Mouse (Mus musculus): ENCODE results near the gene Zkscan1. TPM values are rescaled to one million over a fixed set of nuclear protein-coding genes. Genes with fewer than 3 reads are reported as not detected.
"Not testable (repeated sequence)": the region's sequence is repeated elsewhere in the genome, so short reads cannot be mapped to it uniquely, and the experiment has no call there.

Zkscan1 gene
- polyA plus RNA-seq, 1 experiment from 2014 or later: 31.2 TPM

DNA sequence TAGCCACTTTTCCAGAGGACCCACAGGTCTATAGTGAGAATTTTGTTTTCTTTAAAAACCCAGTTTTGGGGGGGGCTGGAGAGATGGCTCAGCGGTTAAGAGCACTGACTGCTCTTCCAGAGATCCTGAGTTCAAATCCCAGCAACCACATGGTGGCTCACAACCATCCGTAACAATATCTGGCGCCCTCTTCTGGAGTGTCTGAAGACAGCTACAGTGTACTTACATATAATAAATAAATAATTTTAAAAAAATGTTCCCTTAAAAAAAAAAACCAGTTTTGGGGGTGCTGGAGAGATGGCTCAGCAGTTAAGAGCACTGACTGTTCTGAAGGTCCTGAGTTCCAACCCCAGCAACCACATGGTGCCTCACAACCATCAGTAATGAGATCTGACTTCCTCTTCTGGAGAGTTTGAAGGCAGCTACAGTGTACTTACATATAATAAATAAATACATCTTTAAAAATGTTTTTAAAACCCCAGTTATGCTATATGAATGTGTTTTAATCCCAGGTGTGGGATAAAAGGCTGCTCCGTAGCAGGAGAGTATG lies 25.0 kb downstream of the Zkscan1 start:
- not testable (repeated sequence) for H3K9me3 ChIP-seq (ENCODE audit: control insufficient read depth, low read length); H3K36me3 ChIP-seq (ENCODE audit: control insufficient read depth, insufficient read depth); H3K4me1 ChIP-seq (replicated peaks; ENCODE audit: control insufficient read depth, insufficient read depth, low read length); H3K4me3 ChIP-seq (replicated peaks; ENCODE audit: low read length); H3K9ac ChIP-seq (replicated peaks; ENCODE audit: low read depth, low read length); H3K27me3 ChIP-seq (replicated peaks; ENCODE audit: control insufficient read depth, insufficient read depth, low read length); H3K27ac ChIP-seq (ENCODE audit: low read length); ATAC-seq; H3K4me2 ChIP-seq (ENCODE audit: low read length)
- WGBS: 63% methylated on average over 4 of the region's 4 CpGs

DNA sequence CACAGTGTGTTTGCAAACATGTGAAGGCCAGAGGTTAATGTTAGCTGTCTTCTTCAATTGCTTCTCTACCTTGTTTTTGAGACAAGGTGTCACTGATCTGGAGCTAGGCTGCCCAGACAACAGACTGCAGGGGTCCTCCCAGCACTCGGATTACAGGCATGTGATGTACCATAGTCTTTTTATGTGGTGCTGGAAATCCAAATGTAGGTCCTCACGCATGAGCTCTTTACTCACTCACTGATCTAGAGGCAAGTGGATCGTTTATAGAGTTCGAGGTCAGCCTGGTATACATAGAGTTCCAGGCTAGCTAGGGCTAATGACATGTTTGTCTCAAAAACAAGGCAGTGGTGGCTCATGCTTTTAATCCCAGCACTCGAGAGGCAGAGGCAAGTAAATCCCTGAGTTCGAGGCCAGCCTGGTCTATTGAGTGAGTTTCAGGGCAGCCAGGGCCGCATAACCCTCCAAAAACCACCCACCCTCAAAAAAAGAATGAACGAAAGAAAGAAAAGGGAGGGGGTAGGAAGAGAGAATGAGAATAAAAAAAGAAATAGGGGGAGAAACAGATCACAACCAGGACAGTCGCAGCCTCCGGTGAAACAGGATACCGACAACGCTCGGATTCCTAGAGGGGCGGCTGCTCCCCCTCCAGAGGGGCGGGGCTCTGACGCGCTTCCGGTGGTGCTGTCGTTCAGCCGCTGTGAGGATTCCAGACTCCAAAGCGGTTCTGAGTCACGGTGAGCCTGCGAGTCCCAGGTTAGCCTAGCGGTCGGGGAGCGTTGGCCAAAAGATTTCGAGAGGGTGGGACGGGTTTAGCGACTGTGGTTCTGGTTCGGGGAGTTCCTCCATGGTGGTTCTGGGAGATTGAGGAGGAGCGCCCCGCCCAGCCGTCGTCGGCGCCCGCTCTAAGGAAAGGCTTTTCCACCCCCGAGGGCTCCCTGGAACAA lies 31.6 kb downstream of the Zkscan1 start, which contains the start of gene Zscan21:
Zscan21 (plus strand) TSS at position 649 of the 944 bp plus-strand sequence.
- Histone ChIP-seq H3K4me3 (replicated peaks; ENCODE audit: low read length) (peak within 1 kb of the TSS; percentile 61), H3K27ac (ENCODE audit: low read length) (peak within 1 kb of the TSS; percentile 96), H3K9me3 (ENCODE audit: control insufficient read depth, low read length) (no peaks in the 10 kb centered on the region), H3K4me2 (ENCODE audit: low read length) (peak within 1 kb of the TSS; percentile 68), H3K9ac (replicated peaks; ENCODE audit: low read depth, low read length) (peak within 1 kb of the TSS; percentile 77), H3K36me3 (ENCODE audit: control insufficient read depth, insufficient read depth) (peaks cover 5% of the 10 kb centered on the region), H3K4me1 (replicated peaks; ENCODE audit: control insufficient read depth, insufficient read depth, low read length) (peaks cover 18% of the 10 kb centered on the region), H3K27me3 (replicated peaks; ENCODE audit: control insufficient read depth, insufficient read depth, low read length) (no peaks in the 10 kb centered on the region)
- 6% methylated on average over 38 of the region's 38 CpGs for WGBS
- ATAC-seq: peak; percentile 99

DNA sequence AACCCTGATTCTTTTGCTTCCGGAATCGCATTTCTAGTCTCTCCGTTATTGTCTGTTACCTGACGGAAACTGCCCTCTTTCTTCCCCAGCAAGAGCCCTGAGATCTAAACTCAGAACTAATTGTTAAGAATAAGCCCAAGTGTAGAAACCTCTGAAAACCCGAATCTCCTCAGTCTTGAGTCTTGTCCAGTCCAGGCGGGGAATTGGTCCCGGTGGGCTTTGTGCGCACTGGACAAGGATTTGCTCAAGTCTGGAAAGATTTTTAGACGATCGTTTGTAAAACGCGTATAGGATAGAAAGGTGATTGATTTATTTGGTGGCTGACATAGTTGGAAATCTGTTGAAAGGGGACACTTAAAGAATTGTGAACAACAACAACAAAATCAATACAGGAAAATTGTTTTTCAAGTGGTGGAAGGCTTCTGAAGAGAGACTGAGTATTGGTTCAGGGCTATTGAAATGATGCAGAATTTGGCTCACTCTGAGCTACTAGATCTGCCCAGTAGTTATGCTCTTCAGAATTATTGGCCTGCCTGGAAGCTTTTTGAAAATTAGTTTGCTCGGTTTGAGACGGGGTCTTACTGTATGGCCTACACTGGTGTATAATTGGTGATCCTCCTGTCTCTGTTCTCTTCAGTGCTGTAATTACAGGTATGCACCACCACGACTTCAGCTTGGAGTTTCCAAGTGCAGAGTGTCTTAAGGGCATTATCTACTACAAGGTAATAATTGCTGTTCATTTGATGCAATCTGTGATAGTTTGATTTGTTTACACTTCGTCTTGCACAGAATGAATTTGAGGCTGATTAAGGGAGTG lies 32.5 kb downstream of the Zkscan1 start:
- Histone ChIP-seq H3K4me1 (replicated peaks; ENCODE audit: control insufficient read depth, insufficient read depth, low read length) (peaks cover 18% of the 10 kb centered on the region), H3K9me3 (ENCODE audit: control insufficient read depth, low read length) (no peaks in the 10 kb centered on the region), H3K9ac (replicated peaks; ENCODE audit: low read depth, low read length) (peak overlapping the region; percentile 77), H3K4me2 (ENCODE audit: low read length) (peak overlapping the region; percentile 68), H3K4me3 (replicated peaks; ENCODE audit: low read length) (peak overlapping the region; percentile 61), H3K36me3 (ENCODE audit: control insufficient read depth, insufficient read depth) (peaks cover 5% of the 10 kb centered on the region), H3K27ac (ENCODE audit: low read length) (peak overlapping the region; percentile 96), H3K27me3 (replicated peaks; ENCODE audit: control insufficient read depth, insufficient read depth, low read length) (no peaks in the 10 kb centered on the region)
- peak; percentile 24 for ATAC-seq
- 6% methylated on average over 16 of the region's 16 CpGs for WGBS

DNA sequence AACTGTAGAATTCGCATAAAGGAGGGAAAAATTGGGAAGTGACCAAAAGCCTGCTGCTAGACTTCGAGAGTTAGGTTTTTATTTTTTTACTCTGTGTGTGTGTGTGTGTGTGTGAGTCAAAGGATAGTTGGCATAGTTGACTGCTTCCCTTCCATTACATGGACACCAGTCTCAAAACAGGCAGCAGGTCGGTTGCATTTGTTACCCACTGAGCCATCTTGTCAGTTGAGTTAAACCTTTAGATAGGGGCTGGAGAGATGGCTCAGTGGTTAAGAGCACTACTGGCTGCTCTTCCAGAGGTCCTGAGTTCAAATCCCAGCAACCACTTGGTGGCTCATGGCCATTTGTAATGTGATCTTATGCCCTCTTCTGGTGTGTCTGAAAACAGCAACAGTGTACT lies 33.2 kb downstream of the Zkscan1 start:
- ATAC-seq: no peak
- H3K9me3 ChIP-seq (ENCODE audit: control insufficient read depth, low read length): no peaks in the 10 kb centered on the region
- H3K9ac ChIP-seq (replicated peaks; ENCODE audit: low read depth, low read length): peak overlapping the region; percentile 77
- H3K27ac ChIP-seq (ENCODE audit: low read length): no peak overlapping the region
- no peaks in the 10 kb centered on the region for H3K27me3 ChIP-seq (replicated peaks; ENCODE audit: control insufficient read depth, insufficient read depth, low read length)
- H3K4me2 ChIP-seq (ENCODE audit: low read length): peak overlapping the region; percentile 68
- 67% methylated on average over 3 of the region's 3 CpGs for WGBS
- peaks cover 6% of the 10 kb centered on the region for H3K36me3 ChIP-seq (ENCODE audit: control insufficient read depth, insufficient read depth)
- peak overlapping the region; percentile 61 for H3K4me3 ChIP-seq (replicated peaks; ENCODE audit: low read length)
- peaks cover 18% of the 10 kb centered on the region for H3K4me1 ChIP-seq (replicated peaks; ENCODE audit: control insufficient read depth, insufficient read depth, low read length)

DNA sequence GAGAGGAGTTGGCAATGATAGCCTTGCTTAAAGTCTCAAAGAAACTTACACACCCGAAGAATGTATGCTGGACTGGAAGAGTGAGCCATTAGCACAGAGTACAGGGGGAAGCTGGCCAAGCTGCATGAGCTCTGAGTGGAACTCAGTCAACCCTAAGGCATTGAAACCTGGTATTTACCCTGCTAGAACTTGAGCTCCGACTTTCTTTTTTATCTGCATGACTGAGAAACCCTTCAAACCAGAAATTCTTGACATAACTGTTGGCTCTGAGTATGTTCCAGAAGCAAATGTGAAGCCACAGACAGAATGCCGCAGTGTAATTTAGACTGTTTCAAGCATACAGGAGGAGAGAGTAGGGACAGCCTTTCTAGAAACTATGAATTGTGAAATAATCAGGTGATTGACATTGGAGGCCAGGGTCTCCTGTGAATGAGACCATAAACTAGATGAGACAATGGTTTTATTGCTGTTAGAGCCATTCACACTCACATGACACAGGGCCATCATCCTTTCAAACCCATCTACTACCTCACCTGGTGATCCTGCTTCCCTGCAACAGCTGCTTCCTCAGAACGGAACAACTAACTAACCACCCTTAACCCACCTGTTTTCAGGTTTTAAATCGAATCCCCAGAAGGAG lies 47.7 kb downstream of the Zkscan1 start:
- 95% methylated on average over 5 of the region's 5 CpGs for WGBS
- Histone ChIP-seq H3K4me2 (ENCODE audit: low read length) (no peak overlapping the region), H3K9me3 (ENCODE audit: control insufficient read depth, low read length) (no peaks in the 10 kb centered on the region), H3K27ac (ENCODE audit: low read length) (no peak overlapping the region), H3K4me3 (replicated peaks; ENCODE audit: low read length) (no peak overlapping the region), H3K27me3 (replicated peaks; ENCODE audit: control insufficient read depth, insufficient read depth, low read length) (no peaks in the 10 kb centered on the region), H3K9ac (replicated peaks; ENCODE audit: low read depth, low read length) (no peak overlapping the region), H3K36me3 (ENCODE audit: control insufficient read depth, insufficient read depth) (peaks cover 50% of the 10 kb centered on the region), H3K4me1 (replicated peaks; ENCODE audit: control insufficient read depth, insufficient read depth, low read length) (no peaks in the 10 kb centered on the region)
- no peak for ATAC-seq

DNA sequence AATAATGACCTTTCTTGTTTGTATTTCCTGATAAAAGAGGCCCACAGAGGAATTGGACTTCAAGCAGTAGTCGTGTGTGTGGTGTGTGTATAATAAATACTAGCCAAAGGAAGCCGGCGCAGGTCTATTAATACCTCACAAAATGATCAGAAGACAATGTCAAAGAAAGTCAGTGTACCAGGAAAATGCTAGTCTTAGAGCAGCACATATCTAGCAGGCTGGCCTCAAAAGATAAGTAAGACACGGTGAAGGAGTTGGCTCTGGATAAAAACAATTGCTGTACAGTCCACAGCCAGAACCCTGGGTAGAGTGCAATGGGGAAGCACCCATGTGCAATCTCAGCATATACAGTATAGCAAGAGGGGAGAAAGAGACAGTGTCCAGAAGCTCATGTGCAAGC lies 52.4 kb downstream of the Zkscan1 start:
- Histone ChIP-seq H3K9ac (replicated peaks; ENCODE audit: low read depth, low read length) (no peak overlapping the region), H3K27me3 (replicated peaks; ENCODE audit: control insufficient read depth, insufficient read depth, low read length) (no peaks in the 10 kb centered on the region), H3K36me3 (ENCODE audit: control insufficient read depth, insufficient read depth) (peaks cover 30% of the 10 kb centered on the region), H3K4me1 (replicated peaks; ENCODE audit: control insufficient read depth, insufficient read depth, low read length) (no peaks in the 10 kb centered on the region), H3K9me3 (ENCODE audit: control insufficient read depth, low read length) (no peaks in the 10 kb centered on the region), H3K27ac (ENCODE audit: low read length) (no peak overlapping the region), H3K4me2 (ENCODE audit: low read length) (no peak overlapping the region), H3K4me3 (replicated peaks; ENCODE audit: low read length) (no peak overlapping the region)
- no peak for ATAC-seq
- 93% methylated on average over 4 of the region's 4 CpGs for WGBS

DNA sequence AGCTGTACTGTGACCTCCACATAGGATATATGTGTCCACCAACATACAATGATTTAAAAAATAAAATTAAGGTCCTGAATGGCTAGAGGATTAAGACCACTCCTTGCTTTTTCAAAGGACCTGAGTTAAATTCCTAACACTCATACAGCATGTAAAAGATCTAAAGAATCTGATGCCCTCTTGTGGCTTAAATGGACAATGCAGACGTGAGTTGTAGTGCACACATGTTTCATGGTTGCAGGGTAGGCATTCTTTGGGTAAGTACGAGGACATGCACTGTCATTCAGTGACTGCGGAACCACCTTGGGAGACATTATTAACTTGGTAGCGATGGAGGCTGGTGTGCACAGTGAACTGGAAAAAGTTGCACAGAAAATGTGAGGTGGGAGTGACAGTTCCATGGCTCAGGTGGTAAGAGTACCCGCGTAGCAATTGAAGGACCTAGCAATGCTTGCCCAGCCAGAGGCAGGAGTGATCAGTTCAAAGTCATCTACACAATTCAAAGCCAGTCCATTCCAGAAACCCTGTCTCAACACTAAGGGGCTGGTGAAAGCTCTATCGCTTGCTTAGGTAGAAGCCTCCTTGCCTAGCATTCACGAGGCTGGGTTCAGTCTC lies 53.2 kb downstream of the Zkscan1 start:
- no peak overlapping the region for H3K9ac ChIP-seq (replicated peaks; ENCODE audit: low read depth, low read length)
- H3K4me3 ChIP-seq (replicated peaks; ENCODE audit: low read length): no peak overlapping the region
- peak; percentile 59; the same call in 1 of the 2 replicates for ATAC-seq
- no peaks in the 10 kb centered on the region for H3K9me3 ChIP-seq (ENCODE audit: control insufficient read depth, low read length)
- H3K4me2 ChIP-seq (ENCODE audit: low read length): no peak overlapping the region
- H3K4me1 ChIP-seq (replicated peaks; ENCODE audit: control insufficient read depth, insufficient read depth, low read length): no peaks in the 10 kb centered on the region
- H3K27me3 ChIP-seq (replicated peaks; ENCODE audit: control insufficient read depth, insufficient read depth, low read length): no peaks in the 10 kb centered on the region
- H3K27ac ChIP-seq (ENCODE audit: low read length): no peak overlapping the region
- WGBS: 64% methylated on average over 8 of the region's 8 CpGs
- H3K36me3 ChIP-seq (ENCODE audit: control insufficient read depth, insufficient read depth): peaks cover 26% of the 10 kb centered on the region

DNA sequence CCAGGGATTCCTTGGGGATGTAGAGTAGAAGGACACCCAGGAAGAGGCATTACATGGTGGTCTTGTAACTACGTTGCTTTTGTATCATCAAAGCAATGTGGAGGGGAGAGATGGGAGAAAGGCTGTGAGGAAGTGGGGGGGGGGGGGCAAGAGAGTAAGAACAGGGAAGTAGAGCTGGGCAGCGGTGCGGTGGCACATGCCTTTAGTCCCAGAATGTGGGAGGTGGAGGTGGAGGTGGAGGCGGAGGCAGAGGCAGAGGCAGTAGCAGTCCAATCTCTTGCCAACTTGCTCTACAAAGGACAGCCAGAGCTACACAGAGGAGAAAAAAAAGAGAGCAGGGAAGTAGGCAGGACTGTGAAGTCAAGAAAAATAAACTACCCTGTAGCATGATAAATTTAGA lies 53.7 kb downstream of the Zkscan1 start:
- Histone ChIP-seq H3K9me3 (ENCODE audit: control insufficient read depth, low read length) (no peaks in the 10 kb centered on the region), H3K36me3 (ENCODE audit: control insufficient read depth, insufficient read depth) (peaks cover 26% of the 10 kb centered on the region), H3K27ac (ENCODE audit: low read length) (no peak overlapping the region), H3K9ac (replicated peaks; ENCODE audit: low read depth, low read length) (no peak overlapping the region), H3K4me1 (replicated peaks; ENCODE audit: control insufficient read depth, insufficient read depth, low read length) (no peaks in the 10 kb centered on the region), H3K27me3 (replicated peaks; ENCODE audit: control insufficient read depth, insufficient read depth, low read length) (no peaks in the 10 kb centered on the region), H3K4me3 (replicated peaks; ENCODE audit: low read length) (no peak overlapping the region), H3K4me2 (ENCODE audit: low read length) (no peak overlapping the region)
- no peak for ATAC-seq
- 60% methylated on average over 4 of the region's 4 CpGs for WGBS
